Mouse (Mus musculus) erythroid progenitor cell, adult 5-6 weeks (primary cell): Measurements from ENCODE around the gene Hoxa3. TPM values are rescaled to one million over a fixed set of nuclear protein-coding genes. Genes with fewer than 3 reads are reported as not detected.

Experiments used
- ATAC-seq: replicated peaks from 2 replicates; pipeline ENCODE4 v1.8.0; 2016; ENCODE audit warnings: moderate number of reproducible peaks, mild to moderate bottlenecking, moderate TSS enrichment, inconsistent platforms; ENCODE audit not compliant: poor library complexity, low FRiP score, severe bottlenecking
- total RNA-seq, 2 experiments: library from RNA; stranded (forward) in 1 of 2; stranded (reverse) in 1 of 2; fragments of 150-400 nt in 1 of 2; fragments of 186-747, 209-891 nt in 1 of 2; gene quantifications; 2 replicates each; pipeline versions ENCODE4 v1.2.3 to v1.2.4; 2015 to 2017; ENCODE audit warnings: low replicate concordance in 2 of 2

Gene Hoxa3
- total RNA-seq, 2 experiments from 2014 or later: 0.45 TPM; not detected in 1

DNA sequence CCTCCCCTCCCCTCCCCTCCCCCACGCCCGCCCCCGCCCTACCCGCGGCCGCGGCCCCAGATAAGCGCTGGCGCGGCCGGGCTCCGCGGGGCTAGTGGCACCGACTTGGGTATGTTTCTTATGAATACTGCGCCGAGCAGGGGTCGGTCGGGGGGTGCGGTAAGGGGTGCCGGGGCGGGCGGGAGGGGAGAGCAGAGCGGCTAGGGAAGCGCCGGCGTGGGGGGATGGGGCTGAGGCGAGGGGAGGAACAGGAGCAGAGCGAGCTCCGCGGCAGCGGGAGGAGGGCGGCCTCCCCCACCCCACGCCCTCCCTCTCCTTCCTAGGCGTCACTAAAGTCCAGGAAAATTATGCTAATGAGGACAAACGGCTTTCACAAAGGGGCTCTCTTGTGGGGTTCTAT lies 37.3 kb downstream of the Hoxa3 start:
- no peak for ATAC-seq

DNA sequence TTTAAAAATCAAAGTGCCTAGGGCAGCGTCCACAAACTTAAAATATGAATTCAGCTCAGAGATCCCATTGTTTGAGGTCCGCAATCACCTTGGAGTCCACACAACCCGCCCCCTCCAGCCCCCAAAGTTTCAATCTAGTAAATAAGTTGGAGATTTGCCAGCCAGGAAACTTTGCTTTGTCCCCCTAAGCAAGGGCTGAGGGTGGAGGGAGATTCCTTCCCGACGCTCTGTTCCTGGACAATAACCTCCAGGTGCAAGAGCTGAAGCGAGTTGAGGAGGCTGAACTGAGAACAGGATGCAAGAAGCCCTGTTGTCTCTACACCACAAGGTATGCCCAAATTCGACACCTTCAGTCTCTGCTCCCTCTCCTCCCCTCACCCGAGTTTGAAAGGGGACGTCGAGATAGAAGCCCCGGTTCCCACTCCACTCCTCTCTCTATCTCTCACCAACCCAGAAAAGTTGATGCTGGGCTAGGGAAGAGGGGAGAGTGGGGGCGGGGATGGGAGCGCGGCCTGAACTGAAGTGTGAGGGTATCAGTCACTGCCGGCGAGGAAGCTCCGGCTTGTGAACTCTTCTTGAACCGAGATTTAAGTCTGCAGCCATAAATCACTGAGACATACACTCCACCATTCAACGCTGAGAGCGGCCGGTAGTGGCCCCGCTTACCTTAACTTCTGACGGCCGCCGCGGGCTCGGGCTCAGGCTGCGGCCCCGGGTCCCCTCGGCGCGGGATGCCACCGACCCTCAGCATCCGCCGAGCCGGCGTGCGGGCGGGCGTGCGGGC lies 38.0 kb downstream of the Hoxa3 start:
- no peak for ATAC-seq

DNA sequence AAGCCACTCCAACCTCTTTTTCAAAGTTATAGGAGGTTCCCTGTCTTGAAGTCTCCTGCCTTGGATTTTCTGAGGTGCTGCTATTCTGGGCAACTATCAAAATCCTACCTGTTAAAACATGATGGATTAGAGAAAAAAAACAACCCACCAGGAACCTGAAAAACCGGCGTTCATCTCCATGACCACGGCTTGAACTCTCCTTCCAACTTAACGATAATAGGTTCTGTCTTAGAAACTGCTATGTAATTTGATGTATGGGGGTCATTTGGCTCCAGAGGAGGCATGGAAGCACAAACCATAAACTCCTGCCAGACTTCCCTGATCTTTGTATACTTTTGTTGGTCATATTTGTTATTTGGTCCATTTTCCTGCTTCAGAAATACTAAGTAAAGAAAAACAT lies 39.5 kb downstream of the Hoxa3 start:
- ATAC-seq: no peak

DNA sequence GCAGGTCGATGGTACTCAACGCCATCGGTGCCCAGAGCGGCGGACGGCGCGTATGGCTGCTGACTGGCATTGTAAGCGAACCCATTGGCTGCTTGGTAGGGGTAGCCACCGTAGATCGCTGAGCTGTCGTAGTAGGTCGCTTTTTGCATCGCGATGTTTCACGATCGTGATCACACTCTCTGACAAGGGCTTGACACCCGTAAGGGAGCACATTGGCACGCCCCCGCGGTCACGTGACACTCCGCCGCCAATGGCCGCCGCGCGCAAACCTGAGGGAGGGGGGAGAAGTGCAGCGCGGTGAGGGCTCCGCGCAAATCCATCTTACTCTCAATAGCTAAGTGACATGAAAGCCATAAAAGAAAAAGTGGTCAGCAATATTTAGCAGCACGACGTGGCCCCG lies 40.6 kb downstream of the Hoxa3 start:
- ATAC-seq: no peak

DNA sequence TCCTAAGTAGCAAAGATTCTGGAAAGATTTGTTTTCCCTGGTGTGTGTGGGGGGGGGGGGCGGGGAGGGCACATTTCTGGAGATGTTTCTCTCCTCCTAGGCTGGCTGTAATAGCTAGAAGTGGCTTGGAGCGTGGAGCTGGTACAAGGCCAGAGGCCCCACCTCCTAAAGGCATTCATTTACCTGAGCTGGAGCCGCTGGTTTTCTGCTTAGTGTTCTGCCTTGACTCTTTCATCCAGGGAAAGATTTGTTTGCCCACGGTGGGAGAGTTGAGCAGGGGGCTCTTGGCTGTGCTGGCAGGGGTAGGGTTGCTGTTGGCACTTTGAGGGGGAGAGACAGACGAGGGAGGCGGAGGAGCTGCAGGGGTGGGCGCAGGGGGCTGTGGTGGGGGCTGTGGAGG lies 41.2 kb downstream of the Hoxa3 start:
- no peak for ATAC-seq

DNA sequence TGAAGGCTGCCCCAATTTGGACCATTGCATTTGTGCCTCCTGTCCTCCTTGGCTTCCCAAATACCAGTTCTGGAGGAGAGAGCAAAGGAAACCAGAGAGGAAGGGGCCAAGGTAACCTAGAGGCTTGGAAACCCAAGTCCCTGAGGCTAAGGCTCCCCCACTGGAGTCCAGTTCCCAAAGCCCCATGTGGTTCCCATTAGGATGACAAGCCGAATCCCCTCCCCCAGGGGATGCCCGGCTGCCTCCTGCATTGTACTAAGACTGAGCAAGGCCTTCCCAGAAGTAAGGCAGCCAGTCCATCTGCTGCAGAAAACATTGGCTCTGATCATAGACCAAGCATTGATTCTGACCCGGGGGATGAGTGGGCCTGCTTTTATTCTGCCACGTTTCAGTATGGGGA lies 41.8 kb downstream of the Hoxa3 start:
- ATAC-seq: no peak

DNA sequence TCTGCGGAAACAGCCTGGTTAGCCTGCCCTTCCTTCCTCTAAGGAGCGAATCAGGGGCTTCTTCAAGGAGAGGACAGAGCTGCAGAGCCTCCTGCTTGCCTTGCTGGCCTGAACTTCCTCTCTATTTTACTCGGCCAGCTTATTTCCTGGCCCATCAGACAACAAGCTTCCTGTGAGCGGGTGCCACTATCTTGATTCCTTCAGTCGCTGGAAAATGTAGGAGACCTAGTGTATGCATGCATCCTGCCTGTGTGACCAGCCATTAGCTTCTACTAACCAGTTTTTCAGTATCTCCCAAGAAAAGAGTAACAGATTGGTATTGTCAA lies 42.3 kb downstream of the Hoxa3 start:
- ATAC-seq: no peak

DNA sequence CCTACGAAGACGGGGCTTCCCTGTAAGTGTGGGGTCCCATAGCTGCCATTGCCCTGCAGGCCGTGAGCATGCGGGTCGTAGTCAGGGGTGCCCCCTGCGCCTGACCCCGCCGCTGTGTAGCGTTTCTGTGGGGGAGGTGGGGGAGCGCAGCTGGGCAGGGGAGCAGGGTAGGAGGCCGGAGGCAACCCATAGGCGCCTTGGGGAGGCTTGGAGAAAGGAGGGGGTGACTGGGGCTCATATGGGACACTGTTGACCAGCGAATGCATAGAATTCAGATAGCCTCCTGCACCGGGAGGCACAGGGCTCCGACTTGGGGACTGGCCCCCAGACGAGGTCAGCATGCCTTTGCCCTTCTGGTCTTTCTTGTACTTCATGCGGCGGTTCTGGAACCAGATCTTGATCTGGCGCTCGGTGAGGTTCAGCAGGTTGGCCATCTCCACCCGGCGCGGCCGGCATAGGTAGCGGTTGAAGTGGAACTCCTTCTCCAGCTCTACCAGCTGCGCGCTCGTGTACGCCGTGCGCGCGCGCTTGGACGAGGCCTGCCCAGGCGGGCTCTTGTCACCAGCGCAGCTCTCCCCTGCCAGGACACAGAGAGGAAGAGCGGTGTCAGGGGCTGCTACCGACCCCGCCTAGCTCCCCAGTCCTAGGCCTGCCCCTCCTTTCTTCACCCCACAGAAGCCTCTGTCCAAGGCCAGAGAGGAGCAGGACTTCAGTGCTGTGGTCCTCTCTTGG lies 42.8 kb downstream of the Hoxa3 start:
- ATAC-seq: no peak

DNA sequence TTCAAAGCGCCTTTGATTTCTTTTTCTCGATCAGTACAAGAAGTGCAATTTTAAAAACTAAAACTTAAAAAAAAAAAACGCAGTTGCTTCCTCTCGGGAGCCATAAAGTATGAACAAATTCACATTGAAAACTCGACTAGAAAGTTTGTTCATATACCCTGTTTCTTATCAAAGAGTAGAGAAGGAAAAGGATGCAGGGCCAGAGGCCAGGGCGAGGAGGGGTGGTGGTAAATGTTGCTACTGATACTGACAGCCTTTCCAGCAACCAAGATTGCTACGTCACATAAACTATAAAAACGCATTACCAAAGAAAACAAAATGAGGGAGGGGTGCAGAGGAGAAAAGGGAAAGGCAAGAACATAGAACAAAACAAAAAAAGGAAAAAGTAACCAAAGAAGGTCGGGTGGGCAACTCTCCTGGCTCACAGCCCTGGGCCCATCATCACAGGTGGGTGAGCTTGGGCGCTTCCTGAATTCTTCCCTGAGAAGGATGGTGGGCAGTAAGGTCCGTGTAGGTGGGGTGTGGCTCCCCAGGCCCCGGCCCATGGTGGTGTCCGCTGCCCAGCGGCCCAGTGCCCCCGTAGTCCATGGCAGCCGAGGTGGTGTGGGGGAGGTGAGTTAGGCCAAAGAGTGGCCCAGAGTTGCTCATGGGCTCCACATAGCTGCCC lies 43.5 kb downstream of the Hoxa3 start:
- no peak for ATAC-seq

DNA sequence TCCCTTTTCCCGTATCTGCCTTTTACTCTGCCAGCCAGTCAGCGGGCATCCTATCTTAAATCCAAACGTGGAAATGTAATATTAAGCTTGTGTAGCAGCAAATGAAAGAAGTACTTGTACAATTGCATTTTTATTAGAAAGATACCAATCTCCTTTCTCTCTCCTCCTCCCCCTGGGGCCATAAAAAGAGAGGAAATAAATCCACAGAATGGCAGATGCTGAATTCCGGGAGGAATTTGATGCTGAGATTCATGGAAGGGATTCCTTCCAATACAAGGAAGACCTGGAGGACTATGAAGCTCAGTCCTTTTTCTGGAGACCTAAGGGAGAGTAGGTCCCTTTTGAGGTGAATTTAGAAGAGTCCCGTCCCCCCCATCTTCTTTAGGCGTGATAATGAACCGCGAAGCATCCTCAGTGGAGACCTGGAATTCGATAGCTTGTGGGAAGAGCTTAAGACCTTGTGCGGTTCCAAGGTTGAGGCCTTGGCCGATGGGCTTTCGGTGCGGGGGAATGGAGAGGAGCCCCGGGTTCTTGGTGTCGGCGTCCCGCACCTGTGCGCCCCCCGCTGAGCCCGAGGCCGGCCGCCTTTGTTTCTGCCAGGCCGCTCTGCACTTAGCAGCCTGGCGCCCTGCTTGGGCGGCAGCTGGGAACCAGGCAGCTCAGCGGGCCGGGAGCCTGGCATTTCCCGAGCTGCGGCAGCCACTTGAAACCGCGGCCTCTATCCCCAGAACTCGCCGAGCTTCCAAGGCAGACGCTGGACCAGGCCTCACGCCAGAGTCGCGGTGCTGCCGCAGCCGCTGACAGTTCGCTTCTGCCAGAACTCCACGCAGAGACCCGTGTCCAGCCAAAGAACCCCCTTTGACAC lies 44.7 kb downstream of the Hoxa3 start:
- ATAC-seq: no peak

DNA sequence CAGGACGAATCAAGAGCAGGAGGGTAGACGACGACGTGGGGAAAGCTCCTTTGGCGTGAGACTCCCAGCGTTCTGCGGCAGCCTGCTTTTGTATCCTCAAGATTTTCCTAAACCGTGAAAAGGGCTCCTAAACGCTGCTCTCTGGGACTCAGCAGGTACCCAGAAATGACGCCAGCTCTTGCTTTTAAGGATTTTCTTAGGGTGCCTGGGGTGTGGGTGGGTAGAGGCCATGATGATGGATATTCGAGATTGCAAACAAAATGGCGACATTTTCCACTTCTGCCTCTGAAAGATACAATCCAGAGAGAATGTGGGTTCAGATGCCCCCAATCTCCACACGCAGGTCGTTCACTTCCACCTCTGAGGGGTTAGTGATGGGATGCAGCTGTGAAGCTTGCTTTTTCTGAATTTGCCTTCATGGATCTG lies 45.4 kb downstream of the Hoxa3 start:
- no peak for ATAC-seq

DNA sequence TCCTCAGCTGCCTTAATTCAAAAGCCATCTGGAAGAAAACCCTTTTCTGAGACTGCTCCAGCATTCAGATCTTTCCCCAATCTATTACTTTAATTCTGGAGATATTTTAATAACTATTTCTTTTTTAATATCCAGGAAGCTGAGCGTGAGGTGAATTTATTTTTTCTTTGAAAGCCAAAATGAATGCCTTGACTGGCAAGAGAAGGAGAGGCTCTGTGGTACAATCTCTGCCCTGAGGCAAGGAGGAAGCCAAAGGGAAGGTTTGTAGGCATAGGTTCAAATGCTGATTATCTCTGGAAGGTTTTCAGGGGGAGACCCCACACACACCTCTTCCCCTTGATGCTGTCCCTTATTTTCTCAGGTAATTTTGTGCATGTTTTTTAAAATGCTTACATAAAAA lies 46.0 kb downstream of the Hoxa3 start:
- no peak for ATAC-seq

DNA sequence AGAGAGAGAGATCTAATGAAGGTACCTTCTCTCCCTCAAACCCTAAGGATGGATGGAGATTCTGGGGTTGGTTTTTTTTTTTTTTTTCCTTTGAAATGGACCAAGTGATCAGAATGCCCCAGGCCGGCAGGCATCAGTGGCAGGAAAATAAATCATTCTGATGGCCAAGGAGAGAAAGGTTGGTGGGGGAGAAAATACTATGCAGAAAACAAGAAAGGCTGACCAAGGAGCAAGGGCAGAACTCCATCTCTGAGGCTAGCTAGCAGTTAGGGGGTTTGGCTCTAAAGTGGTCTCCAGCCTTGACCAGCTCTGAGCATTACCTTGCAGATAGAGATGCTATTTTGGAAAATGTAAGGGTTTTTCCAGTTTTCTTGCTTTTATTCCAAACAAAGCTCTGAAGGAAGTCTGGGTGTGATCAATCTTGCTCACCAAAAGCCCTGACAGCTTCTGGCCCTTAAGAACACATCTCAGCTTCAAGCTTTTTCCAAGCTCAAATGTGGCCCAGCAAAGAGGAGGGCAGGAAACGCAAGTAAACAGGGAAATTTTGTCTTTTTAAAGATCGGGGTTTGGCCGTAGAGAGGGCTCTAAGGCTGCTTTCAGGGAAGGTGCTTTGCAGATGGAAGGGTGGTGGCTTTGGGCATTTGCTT lies 46.6 kb downstream of the Hoxa3 start:
- no peak for ATAC-seq

DNA sequence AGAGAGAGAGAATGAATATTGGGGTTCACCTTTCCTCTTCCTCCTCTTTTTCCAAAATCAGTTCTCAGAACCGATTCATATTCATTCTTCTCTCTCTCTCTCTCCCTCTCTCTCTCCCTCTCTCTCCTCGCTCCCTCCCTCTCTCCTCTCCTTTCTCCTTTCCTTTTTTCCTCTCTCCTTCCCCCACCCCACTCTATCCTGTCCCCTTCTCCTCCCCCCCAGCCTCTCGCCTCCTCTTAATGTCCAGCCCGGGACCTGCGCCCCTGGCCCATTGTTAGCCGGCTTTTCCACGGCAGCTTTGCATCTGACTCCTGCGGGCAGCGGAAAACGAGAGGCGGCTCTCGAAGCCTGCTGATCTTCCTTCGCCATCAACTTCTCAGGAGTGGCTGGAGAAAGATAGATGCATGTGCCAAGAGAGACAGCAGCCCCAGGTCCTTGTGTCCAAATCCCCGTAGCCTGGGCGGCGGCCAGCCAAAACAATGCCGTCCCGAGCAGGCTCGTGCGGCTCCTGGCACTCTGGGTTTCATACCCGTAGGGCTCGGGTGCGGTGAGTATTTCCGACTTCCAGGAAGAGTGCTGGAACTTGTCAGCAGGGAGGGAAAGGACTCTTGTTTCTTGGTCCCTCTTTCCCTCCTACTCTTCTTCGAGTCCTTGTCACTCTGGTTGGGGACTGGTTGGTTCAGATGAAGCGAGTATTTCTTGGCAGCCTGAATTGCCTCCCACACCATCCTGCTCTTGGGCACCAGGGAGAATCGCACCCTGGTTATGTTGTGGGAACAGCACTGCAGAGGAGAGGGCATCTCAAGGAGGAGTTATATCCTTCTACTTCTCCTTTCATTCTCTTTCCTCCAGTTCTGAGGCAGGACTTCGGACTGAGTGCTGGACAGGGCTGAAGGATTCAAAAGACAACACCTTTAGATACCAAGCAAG lies 47.4 kb downstream of the Hoxa3 start:
- ATAC-seq: no peak

DNA sequence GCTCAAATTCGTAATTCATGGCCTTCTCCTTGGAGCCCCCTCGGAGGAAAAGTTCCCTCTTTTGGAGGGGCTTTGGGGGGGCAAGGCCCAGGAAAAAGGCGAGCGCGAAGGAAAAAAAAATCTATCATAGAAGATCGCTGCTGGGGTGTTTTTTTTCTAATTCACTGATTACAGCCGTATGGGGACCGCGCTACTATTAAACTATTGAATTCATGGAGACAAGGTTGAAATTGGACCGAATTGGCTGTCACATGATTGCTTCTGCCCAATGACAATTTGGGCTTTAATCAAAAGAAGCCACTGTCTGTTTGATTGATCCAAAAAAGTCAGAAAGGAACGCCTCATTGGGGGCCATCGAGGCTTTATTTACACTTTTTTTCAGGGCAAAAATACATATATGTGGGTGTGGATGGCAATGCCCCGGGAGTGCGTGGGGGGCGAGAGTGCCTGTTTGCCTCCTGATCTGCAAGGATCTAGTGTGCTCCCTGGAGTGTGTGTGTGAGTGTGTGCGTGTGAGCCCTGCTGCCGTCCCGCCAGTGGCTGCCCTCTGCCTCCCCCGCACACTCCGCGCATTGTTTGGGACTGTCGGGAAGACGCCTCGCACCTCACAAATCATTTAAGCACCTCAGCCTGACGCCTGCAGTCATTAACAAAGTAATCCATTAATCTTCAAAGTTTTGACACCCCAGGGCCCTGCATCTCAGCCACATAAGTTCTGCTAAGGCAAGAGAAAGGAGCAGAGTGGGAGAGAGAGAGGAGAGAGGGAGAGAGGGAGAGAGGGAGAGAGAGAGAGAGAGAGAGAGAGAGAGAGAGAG lies 48.3 kb downstream of the Hoxa3 start, which contains the start of gene Hoxa2:
Gene Hoxa2, minus strand, starts transcription at position 206 of the 815 bp plus-strand sequence.
- ATAC-seq: no peak

DNA sequence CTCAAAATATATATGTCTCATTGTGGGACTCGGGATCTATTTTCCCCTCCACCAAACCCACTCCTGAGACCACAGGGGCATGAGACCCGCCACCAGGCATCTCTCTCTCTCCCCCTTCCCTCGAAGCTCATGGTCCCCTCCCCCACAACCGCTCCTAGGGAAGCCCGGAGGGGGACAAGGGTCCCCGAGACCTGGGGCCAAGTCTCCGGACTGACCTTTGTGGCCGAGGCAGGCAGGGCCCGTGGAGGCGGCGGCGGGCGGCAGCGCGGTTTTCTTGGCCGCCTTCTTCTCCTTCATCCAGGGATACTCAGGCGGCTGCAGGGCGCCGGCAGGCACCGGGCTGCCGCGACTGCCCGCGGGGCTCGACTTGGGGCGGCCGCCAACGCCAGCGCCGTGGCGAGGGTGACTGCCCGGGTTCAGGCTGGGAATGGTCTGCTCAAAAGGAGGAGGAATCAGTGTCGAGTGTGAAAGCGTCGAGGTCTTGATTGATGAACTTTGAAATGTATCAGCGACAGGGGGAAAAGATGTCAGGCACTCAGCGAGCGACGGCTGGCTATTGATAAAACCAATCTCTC lies 49.0 kb downstream of the Hoxa3 start:
- no peak for ATAC-seq

DNA sequence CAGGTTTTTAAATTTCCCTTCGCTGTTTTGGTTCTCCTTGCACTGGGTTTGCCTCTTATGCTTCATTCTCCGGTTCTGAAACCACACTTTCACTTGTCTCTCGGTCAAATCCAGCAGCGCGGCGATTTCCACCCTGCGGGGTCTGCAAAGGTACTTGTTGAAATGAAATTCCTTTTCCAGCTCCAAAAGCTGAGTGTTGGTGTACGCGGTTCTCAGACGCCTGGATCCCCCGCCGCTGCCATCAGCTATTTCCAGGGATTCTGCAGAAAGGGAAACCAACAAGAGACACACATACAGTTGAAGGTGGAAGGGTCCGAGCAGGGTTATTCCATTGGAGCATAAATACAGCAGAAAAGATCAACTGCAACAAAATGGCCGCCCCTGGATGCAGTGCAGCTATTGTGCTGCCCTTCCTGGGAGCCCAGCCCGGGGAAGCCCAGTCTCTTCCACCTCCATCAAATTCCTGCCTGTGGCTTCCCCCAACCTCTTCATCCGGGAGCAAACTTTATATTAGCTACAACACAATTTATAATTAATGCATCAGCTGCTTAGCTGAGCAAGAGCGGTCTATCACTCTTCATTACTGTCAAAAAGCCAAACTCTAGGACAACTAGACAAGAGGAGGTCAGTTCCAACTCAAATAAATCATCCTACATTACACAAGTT lies 49.6 kb downstream of the Hoxa3 start:
- ATAC-seq: no peak
